Mouse (Mus musculus) kidney, postnatal 25 days (tissue): Measurements from ENCODE around the gene Bicc1.
"Not testable (repeated sequence)": the region's sequence is repeated elsewhere in the genome, so short reads cannot be mapped to it uniquely, and the experiment has no call there.

Experiments used
- DNase-seq, 2 experiments: peaks; one replicate each; pipeline ENCODE4 v3.0.0; 2021; ENCODE audit warnings: mixed read lengths in 2 of 2

Bicc1 gene

DNA sequence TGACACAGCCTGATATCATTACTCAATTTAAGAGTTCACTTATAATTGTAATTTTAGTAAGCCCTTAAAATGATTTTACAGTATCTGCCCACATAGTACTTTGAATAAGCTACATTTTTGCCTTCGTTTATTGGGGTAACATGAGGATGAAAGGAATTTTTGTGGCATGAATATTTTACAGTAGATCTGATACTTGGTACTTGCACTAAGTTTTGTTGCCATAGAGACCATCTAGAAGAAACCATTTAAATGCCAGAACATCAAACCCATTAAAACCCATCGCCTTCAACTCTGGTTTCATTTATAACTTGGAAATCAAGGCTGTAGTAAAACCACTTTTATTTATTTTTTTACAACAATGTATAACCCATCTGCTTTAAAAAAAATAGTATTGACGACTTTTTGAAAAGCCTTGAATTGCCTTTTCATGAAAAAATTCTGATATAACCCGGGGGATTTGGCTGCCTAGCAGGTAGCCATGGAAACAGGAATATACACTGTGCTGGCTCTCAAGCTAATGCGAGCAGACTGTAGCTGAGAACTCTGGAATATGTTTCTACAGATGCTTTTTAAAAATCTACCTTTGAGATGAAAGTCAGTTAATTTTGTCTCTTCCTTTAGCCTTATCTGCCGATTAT, 165.9 kb downstream of the Bicc1 start:
- no peak for DNase-seq

DNA sequence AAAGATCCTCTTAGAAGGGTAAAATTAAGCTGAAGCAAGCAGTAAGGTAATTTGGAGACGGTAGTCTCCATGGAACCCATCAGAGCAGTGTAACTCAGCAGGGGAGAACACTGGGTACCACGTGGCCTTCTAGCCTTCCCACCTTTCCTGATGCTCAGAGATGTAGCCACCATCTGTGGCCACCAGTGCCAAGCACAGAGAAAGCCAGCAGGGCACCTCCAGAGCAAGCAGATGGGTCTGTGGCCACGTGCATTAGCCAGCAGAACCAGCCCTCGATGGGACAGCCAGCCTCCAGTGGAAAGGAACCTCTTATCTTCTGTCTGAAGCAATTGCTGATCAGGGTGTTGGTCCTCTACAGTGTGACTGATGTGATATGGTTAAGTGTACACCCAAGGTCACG, 172.1 kb downstream of the Bicc1 start:
- DNase-seq = no peak

DNA sequence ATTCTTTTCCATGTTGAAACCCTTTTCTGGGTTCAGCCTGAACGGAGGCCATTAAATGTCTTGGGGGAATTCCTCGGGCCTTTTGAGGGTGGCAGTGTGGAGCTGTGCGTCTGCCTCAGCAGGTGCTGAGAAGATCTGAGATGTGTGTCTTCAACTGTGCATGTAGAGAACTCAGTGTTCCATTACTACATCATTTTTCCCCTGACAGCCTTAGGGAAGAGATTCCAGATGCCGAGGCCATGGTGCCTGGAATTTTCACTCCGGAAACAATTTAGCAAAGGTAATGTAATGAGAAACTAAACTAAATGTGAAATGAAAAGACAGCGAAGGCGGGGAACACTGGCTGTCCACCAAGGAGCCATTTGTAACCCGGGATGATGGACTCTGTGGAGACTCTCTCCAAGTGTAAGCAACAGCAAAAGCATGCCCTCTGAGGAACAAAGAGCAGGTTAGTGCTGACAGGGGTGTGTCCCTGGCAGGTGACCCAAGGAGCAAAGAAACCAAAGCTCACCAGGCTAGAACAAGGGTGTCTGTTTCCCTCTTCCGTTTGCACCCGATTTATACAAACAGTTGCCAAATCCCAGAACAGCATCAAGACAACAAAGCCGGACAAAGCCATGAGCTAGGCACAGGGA, 176.3 kb downstream of the Bicc1 start:
- no peak for DNase-seq

DNA sequence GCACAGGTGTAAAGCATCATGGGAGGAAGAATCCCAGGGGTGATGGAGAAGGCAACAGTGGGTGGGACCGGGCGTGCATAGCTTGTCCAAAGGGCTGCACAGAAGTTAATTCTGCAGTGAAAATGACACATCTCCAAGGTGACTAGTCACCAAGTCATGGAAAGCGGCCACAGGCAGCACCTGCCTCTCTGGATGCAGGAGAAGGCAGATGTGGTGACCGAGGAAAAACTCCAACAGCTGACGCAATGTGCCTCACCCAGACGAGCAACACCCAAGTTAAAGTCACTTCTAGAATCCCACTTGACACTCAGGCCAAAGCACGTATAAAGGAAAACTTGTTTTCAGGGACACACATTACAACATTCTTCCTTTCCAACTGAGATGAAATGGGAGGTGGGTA, 177.3 kb downstream of the Bicc1 start:
- no peak for DNase-seq

DNA sequence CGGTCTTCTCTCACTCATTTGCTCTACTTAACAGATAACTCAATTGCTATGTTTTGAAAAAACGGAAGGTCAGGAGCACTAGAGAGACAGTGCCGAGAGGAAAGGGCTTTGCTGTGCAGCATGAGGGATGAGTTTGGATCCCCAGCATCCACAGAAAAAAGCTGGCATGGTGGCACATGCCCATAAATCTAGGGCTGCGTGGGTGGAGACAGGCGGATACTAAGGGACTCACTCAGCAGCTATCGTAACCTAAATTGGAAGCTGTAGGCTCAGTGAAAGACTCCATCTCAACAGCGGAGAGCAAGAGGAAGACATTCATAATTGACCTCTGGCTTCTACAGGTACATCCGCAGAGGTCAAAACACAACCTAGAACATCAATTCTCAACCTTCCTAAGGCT, 179.8 kb downstream of the Bicc1 start:
- DNase-seq = no peak

DNA sequence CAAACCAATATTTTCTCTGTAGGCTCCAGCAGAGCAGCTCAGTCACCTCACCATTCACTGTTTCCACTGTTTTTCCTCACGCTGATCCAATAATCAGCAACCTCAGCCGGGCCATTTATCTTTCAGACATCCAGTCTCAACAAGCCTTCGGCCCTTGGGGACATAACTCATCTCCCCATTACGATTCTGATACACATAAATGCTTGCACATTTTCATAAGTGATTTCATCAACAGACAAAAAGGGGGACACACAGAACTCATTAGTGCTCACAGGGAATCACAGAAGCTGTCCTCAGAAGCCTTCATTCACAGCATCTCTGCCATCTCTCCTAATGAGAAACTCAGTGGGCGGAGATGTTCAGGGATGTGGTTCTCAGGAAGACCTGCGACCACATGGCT, 182.4 kb downstream of the Bicc1 start:
- DNase-seq = no peak

DNA sequence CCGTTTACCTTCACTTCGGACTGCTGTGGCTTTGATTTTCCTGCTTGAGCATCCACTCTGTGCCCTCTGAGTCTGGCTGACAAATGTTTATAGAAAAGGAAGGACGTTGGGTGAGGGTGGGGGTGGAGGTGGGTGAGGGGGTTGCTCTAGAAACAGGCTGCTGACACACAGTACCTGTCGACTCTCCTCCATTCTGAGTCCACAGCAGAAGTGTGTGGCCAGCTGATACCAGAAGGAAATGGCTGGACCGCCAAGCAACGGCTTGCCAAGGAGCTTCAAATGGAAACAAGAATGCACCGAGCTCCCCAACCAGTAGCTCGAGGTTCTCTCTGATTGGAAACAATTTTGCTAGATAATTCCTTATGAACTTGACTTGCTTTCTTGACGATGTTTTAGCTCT, 182.9 kb downstream of the Bicc1 start:
- no peak for DNase-seq

DNA sequence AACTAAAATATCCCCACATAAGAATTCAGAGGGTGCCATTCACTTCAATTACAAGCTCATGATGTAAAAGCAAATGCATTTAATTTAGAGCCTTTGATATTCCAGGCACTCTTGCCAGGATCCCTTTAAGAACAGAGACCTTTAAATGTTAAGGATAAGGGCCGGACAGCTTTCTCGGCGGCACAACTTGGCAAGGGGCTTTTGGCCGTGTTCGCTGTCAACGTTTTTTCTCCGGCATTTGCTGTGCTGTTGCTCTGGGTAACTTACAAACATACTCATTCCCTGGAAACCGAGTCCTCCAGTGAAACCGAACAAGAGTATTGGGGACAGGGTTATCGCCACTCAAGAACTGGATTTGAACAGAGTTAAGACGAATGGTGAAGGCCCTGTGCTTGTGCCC, 188.3 kb downstream of the Bicc1 start:
- DNase-seq = no peak

DNA sequence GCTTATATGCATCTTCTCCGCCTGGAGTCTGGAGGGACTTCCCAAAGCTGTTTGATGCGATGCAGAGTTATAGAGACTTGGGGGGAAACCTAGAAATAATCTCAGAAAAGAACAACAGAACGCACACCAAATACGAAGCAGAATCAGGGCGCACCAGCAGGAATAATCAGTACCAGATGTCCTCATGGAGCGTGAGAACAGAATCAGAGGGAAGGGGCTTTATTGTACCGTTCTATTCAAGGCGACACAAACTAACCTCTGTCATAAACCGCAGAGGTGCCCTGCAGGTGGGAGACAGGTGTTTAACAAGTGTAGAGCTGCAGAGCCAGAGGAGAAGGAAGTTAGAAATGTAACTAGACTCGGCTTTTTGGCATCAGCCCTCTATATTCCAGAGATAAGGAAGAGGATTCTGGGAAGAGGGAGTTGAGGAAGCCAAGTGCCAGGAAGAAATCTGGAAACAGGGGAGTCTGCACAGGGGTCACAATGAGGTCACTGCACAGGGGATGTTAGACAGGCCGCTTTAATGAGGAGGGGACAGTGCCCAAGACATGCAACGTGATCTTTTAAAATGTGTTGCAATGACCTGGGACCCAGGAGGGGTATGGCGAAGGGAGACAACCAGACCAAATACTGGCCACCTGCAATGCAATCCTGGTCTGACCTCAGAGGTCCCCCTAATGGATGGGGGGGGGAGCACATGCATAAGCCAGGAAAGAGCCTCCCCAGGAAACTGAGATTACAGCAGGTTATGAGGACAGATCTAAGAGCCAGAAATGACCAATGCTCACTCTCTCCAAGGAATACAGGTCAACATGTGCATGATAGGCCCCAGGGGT, 190.4 kb downstream of the Bicc1 start:
- DNase-seq = no peak

DNA sequence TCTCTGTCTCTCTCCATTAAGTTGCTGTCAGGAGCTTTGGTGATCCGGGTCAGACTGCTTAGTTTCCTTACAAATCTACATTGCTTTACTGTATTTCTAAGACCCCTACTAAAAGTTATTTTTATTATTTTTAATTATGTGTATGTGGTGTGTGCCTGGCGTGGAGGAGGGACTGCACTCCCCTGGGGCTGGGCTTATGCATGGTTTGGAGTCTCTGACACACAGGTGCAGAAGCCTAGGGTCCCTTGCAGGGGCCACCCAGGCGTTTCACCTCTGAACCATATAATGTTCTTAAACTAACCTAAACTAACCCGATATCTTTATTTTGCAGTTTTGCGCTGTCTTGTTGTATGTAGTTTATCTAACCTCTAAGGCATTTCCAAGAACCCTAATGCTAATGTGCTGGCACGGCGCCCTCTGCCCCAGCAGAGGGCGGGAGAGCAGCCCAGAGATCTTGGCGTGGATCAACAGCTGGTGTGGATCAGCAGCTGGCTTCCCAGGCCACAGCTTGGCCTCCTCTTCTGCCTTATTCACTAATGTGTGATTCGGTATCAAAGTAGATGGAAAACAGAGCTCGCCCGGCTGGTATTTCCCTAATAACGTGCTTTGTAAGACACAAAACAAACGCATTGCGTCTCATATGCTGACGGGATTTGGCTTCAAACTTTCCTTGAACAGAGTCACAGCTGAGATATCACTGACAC, 192.7 kb downstream of the Bicc1 start:
- DNase-seq = peak; percentile 80 to 81

DNA sequence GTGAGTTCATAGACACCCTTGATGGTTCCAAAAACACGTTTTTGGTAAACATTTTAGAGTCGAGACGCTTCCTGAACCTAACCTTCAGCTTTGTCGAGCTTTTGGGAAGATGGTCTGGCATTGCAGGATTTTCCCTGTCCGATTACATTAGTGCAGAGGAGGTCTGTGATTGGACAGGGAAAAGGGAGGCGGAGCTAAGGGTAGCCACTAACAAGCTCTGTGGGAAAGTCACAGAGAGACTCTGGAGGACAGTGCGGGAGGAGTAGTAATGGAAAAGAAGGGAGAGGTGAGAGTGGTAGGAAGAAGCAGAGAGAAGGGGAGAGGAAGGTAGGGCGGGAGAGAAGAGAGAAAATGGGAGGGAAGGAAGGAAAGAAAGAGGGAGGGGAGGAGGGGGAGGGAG, 194.8 kb downstream of the Bicc1 start:
- DNase-seq = peak in 1 of 2 experiments; percentile 50

DNA sequence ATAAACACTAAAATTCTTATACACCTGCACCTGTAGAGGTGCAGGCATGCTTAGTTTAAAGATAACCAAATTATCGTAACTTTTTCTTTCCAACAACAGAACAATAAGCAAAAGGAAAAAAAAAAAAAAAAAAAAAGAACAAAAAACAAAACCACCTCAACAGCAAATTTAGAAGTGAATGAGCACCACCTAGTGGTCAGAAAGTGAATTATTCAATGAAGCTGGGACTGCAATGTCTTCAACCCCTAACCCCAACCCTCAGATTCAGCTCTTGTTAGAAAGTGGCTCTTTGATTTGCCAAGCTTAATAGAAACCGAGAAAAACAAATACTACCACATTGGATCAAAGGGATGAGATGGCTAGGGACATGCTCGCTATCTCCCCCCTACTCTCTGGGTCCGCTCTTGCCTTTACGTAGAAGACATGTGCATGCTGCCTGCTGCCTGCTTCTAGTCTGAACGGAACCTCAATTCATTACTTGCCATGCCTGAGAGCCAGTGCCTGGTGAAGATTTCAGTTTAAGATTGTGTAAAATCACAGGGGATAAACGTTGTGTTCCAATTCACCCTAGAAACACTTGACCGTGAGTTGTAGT, 195.8 kb downstream of the Bicc1 start:
- peak; percentile 28 to 50 for DNase-seq

DNA sequence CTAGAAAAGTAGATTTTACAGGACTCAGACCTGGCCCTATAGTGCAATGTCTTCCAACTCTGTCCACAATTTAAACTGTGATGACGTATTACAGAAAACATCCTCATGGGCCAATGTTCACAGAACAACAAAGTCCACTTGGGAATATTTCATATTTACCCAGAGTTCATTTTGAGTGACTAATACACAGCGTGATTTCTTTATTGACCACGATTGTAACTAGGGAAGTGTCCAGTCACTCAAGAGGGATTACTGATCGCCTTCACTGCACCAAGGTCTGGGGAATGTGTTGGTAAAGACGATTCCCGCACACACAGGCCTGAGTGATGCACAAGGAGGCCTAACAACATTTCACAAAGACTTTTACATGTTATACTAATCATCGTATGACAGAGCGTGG, 197.9 kb downstream of the Bicc1 start:
- DNase-seq = no peak

DNA sequence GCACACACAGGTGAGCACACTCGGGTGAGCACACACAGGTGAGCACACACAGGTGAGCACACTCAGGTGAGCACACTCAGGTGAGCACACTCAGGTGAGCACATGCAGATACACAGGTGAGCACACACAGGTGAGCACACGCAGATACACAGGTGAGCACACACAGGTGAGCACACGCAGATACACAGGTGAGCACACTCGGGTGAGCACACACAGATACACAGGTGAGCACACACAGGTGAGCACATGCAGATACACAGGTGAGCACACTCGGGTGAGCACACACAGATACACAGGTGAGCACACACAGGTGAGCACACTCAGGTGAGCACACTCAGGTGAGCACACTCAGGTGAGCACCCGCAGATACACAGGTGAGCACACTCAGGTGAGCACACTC, 199.1 kb downstream of the Bicc1 start:
- DNase-seq = peak in 1 of 2 experiments; percentile 18

DNA sequence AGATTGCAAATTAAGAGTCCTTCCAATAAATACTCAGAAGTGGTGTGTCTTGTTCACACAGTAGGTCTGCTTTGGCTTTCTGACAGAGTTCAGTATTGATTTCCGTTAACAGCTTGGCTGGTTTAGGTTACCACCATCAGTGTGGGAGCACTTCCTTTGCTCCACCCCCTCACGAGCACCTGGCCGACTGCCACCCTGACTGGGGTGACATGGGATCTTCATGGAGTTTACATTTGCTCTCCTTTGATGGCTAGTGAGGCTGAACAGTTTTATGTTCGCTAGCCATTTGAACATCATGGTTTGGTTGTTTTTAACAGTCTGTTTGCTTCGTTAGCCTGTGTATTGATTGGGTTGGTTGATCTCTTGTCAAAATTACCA, 206.7 kb downstream of the Bicc1 start:
- DNase-seq = no peak

DNA sequence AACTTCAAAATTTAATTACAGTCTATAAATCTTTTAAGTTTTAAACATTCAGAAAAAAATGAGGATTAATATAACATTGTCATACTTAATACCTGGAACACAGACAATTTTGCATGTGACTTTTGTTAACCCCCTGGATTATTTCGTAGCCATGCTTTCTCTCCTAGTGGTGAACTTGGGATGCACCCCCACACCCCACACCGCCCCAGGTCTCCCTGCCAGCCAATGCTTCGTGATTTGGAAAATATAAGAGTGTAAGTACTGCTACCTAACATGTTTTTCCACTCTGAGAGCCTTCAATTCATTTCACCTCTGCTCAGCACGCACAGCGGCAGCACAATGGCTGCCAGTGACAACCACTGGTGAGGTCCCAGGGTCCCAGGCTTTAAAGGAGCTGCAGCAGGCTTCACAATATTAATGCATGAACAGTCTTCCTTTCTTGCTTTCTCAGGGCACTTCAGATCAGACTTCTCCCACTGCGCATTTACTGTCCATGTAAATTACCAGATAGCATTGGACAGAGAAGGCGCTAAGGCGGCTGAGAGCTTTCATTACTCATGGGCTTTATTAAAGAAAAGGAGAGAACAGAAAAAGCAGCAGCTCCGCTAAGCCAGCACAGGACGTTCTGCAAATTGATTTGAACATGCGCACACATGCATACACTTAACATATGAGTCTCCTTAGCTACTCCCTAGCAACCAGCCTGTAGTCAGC, 207.3 kb downstream of the Bicc1 start:
- no peak for DNase-seq

DNA sequence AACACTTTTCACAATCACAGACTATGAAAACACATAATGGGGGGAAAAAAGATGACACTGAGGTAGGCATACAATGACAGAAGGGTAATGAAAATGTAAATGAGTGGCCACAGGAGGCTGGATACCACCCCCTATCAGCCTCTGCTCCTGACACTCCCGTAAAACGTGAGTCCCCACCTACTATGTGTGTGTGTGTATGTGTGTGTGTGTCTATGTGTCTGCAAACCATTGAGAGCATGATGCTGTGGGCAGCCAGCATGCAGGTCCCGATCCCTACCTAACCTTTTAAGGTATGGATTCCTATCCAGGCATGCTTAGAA, 209.4 kb downstream of the Bicc1 start:
- no peak for DNase-seq

DNA sequence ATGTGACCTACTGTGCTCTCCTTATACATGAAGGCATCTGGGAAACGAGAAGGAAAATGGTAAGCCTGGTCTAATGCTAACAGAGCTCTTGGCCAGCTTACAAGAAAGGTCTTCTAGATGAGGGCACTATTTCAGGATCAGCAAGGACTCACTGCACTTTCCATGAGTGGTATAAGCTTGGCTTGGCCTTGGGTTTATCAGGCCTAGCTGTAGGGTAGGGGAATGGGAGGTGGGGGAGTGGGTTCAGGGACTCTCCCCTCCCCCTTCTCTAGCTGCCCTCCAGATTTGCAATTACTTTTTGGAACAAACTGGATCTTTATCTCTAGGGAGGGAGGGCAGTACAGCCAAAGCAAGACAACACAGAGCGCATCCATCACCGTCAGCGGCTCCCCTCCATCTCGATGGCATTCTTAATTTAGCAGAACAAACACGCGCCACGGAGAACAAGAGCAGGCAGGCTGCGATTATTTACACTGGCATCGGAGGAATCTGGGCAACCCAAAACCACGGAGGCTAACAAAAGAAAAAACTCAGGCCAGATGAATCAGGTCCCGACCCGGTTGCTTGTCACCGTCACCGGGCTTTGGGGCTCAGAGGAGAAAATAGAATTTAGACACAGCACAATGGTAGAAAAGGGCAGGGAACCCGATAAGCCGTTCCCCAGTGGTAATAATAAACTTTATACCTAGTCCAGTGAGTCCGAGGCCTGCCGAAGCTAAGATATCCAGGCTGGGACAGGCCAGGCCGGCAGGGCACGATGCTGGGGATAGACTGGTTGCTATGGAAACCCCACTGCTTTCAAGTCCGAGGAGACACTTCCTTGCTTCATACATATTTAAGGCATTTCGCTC, 210.0 kb downstream of the Bicc1 start:
- DNase-seq = no peak

DNA sequence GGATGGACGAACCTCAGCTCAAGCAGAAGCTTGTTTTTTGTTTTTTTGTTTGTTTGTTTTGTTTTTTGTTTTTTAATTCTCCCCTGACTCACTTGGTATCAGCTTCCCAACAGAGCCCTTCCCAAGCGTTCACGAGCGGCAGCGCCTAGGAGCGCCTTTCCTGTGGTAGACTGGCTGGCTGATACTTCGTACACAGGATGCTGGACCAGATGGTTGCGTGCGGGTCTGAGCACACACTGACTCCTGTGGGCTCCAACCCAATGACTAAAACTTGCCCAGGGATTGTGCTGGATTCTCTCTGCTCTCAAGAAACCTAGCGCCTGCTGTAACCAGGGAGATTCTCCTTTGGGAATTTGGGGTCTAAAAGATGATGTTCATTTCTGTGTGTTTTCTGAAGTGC, 211.2 kb downstream of the Bicc1 start:
- no peak for DNase-seq

DNA sequence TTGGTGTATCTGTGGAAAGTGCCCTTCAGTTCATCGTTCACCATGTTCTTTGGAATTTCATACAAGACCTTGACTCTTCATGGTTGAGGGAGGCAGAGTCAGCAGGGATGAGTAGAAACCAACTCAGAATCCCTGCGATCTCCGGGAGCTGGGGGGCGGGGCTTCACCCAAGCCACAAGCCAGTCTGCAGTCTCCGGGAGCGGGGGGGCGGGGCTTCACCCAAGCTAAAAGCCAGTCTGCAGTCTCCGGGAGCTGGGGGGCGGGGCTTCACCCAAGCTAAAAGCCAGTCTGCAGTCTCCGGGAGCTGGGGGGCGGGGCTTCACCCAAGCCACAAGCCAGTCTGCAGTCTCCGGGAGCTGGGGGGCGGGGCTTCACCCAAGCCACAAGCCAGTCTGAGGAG, 213.4 kb downstream of the Bicc1 start:
- not testable (repeated sequence) for DNase-seq

DNA sequence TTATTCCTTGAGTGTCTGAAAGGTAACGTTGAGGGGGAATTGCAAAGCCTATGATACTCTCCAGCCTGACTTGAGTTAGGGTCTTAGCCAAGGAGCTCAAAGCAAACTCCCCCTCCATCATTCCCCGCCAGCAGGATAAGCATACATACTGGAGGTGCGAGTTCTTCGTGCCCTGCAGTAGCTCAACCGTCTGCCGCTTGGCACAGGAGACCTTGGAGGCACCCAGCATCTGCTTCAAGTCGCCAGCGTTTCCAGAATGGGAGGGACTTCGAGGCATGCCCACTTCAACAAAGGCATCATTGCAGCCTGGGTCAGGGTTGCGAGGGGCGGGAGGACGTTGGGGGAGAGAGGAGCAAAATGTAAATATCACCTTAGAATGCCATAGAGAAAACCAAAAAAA, 214.4 kb downstream of the Bicc1 start:
- peak in 1 of 2 experiments; percentile 24 for DNase-seq

DNA sequence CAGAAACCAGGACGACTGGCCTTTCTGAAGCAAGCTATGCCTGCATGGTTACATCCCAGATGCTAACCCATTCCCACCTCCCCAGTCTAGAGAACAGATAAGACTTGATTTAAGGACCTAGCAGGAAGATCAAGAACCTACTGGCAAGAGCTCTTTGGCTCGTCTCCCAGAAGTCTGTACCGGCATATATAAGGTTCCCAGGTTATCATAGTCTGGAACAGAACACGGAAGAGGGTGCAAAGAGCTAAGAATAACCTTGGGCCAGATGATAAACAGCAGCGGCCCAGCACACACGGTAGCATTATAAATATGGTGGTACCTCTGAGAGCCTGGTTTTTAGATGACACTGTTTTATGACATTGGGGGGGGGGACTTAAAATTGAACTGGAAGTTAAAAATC, 217.9 kb downstream of the Bicc1 start:
- no peak for DNase-seq
